Mouse (Mus musculus): ENCODE measurements around the gene Ahnak. TPM values are rescaled to one million over a fixed set of nuclear protein-coding genes. Genes with fewer than 3 reads are reported as not detected.
A peak's percentile ranks its signal among the peaks of the same experiment; 100 is the strongest.

The Ahnak gene
- polyA plus RNA-seq, 1 experiment, result 14.7 TPM

DNA sequence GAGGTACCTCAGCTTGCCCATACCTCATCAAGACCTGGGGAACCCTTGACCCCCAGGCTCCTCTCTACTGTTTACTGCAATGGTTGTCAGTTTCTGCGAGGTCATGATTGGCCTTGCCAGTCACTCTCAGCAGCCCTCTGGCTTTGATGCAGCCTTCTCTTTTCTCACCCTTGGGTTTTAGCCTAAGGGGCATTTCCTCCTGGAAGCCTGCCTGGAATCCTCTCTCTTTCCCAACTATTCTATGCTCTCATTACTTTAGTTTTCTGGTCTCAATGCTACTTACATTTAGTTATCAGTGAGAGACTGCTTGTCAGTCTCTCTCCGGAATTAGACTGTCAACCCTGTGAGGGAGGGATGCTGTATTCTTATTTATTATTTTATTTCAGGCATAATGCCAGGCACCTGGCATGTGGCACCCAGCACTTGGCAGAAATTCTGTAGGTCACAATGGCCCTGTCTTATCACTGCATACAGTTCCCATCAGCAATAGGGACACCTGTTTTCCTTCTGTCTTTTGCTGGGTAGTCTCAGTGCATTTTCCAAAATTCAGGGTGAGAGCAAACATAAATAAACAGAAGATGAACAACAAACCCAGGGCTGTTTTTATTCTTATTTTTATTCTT lies 40.7 kb downstream of the Ahnak start:
- WGBS, result 20% methylated on average over 2 of the region's 2 CpGs
- no peak overlapping the region for H3K27ac ChIP-seq (ENCODE audit: insufficient read depth, low read depth, low read length)
- no peak overlapping the region for H3K4me3 ChIP-seq (ENCODE audit: low read depth, low read length)
- H3K36me3 ChIP-seq (ENCODE audit: control insufficient read depth, insufficient read depth, low read length), result no peaks in the 10 kb centered on the region
- no peak for TF ChIP-seq POLR2A (IDR thresholded peaks at IDR 0.05; ENCODE audit: low read depth, low read length)
- no peak for TF ChIP-seq CTCF (IDR thresholded peaks at IDR 0.05; ENCODE audit: extremely low read depth, insufficient read length, insufficient replicate concordance, low read depth, low read length)
- no peaks in the 10 kb centered on the region for H3K27me3 ChIP-seq (ENCODE audit: control insufficient read depth, insufficient read depth, low read length)
- H3K4me1 ChIP-seq (ENCODE audit: control insufficient read depth, insufficient read depth, insufficient read length, low read length), result peaks cover 11% of the 10 kb centered on the region; the same call in 1 of the 2 replicates

DNA sequence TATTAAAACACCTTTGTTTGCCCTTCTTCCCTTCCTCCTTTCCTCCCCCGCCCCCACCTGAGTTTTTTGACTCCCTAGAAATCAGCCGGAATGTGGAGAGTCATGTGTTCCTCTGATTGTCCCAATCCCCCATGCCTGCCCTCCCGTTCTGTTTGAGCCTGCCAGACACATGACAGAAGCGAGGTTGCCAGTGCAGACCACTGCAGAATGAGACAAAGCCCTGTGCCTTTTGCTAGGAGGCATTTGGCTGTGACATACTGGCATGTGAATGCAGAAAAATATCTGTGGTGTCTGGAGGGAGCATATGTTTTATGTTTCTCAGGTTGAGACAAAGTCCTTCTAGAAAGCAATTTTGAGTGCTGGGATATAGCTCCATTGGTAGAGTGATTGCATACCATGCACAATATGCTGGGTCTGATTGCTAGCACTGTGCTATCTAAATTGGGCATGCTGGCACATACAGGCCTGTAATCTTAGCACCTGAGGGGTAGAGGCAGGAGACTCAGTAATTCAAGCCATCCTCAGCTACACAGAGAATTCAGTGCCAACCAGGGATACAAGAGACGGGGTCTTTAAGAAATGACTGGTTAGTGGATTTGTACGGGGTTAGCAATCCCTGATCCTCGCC lies 43.5 kb downstream of the Ahnak start:
- 82% methylated on average over 7 of the region's 7 CpGs for WGBS
- TF ChIP-seq CTCF (IDR thresholded peaks at IDR 0.05; ENCODE audit: extremely low read depth, insufficient read length, insufficient replicate concordance, low read depth, low read length), result no peak
- TF ChIP-seq POLR2A (IDR thresholded peaks at IDR 0.05; ENCODE audit: low read depth, low read length), result no peak
- Histone ChIP-seq H3K4me1 (ENCODE audit: control insufficient read depth, insufficient read depth, insufficient read length, low read length) (peaks cover 7% of the 10 kb centered on the region; the same call in 1 of the 2 replicates), H3K27me3 (ENCODE audit: control insufficient read depth, insufficient read depth, low read length) (no peaks in the 10 kb centered on the region), H3K36me3 (ENCODE audit: control insufficient read depth, insufficient read depth, low read length) (no peaks in the 10 kb centered on the region), H3K27ac (ENCODE audit: insufficient read depth, low read depth, low read length) (no peak overlapping the region), H3K4me3 (ENCODE audit: low read depth, low read length) (no peak overlapping the region)

DNA sequence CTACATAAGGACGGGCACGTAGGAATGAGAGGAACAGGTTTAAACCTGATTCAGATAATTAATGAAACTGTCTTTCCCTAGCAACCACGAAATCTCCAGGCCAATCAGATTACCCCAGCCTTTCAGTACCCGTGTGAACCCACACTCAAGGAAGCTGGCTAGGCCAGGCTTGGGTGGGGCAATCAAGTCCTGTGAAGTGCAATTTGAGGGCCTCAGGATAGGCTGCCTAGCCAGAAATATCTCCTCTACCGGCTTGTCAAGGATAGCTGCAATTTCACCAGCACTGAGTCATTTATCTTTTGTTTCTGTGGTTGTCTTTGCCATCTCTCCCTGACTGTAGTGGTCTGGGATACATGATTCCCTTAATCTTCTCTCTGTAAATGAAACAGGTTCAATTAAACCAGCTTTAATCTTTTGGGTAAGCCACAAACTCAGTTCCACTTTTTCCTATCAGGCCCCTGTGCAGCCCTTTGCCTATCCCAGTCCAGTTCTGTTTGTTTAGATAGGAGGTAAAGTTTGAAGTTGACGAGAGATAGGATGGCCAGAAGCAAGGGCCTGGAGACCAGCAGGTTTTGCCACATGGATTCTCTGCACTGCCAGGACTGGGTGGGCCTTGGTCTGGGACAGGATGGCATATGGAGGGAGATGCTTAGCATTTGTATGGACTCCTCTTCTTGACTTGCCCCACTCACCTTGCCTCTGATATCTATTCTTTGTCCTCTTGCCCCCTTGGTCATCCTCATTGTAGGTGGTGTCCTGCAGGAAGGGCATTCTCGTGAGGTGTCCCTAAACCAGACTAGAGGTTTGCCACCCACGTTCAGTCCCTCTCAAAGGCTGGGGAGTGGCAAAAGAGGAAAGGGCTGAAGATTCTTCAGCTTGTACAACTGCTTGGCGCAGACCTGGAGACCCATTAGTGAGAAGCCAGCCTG lies 44.6 kb downstream of the Ahnak start:
- TF ChIP-seq CTCF (IDR thresholded peaks at IDR 0.05; ENCODE audit: extremely low read depth, insufficient read length, insufficient replicate concordance, low read depth, low read length), result no peak
- TF ChIP-seq POLR2A (IDR thresholded peaks at IDR 0.05; ENCODE audit: low read depth, low read length), result no peak
- Histone ChIP-seq H3K4me3 (ENCODE audit: low read depth, low read length) (no peak overlapping the region), H3K27ac (ENCODE audit: insufficient read depth, low read depth, low read length) (no peak overlapping the region), H3K4me1 (ENCODE audit: control insufficient read depth, insufficient read depth, insufficient read length, low read length) (peaks cover 13% of the 10 kb centered on the region; the same call in 1 of the 2 replicates), H3K36me3 (ENCODE audit: control insufficient read depth, insufficient read depth, low read length) (no peaks in the 10 kb centered on the region), H3K27me3 (ENCODE audit: control insufficient read depth, insufficient read depth, low read length) (no peaks in the 10 kb centered on the region)
- WGBS, result 40% methylated on average over 9 of the region's 9 CpGs

DNA sequence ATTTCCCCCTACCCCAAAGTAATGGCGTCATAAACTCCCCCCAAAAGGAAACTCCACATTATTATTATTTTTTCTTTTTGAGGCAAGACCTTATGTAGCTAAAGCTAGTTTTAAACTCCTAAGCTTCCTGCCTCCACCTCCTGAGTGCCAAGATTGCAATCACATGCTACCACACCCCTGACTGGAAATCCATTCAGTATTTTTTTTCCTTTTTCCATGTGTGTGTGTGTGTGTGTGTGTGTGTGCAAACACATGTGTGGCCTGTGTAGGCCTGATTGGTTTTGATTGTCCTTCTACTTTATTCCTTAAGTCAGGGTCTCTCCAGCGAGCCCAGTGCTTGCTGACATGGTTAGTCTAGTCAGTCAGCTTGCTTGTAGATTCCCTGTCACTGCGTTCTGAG lies 45.4 kb downstream of the Ahnak start:
- 90% methylated on average over 3 of the region's 3 CpGs for WGBS
- H3K27ac ChIP-seq (ENCODE audit: insufficient read depth, low read depth, low read length), result no peak overlapping the region

DNA sequence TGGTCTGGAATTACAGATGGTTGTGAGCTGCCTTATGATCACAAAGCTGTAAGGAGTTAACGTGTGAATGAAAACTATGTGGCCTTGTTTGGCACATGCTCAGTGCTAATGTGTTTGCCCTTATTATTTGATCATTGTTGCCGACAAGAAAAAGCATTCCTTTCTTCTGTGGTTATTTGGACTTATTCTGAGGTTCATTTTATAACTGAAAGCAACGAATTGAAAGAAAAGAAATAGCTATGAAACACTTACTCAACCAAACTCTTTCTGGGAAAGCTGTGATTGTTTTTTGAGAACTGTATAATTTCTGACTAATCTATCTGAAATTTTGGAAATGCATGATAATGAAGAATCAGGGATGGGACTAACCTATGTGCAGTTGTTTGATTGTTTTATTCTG lies 46.0 kb downstream of the Ahnak start:
- Histone ChIP-seq H3K36me3 (ENCODE audit: control insufficient read depth, insufficient read depth, low read length) (no peaks in the 10 kb centered on the region), H3K4me3 (ENCODE audit: low read depth, low read length) (no peak overlapping the region), H3K27me3 (ENCODE audit: control insufficient read depth, insufficient read depth, low read length) (no peaks in the 10 kb centered on the region), H3K4me1 (ENCODE audit: control insufficient read depth, insufficient read depth, insufficient read length, low read length) (peaks cover 21% of the 10 kb centered on the region), H3K27ac (ENCODE audit: insufficient read depth, low read depth, low read length) (no peak overlapping the region)
- TF ChIP-seq CTCF (IDR thresholded peaks at IDR 0.05; ENCODE audit: extremely low read depth, insufficient read length, insufficient replicate concordance, low read depth, low read length) (no peak), POLR2A (IDR thresholded peaks at IDR 0.05; ENCODE audit: low read depth, low read length) (no peak)
- WGBS, result 65% methylated on average over 3 of the region's 3 CpGs

More for the DNA sequence above, 45.4 kb downstream of the Ahnak start:
- H3K36me3 ChIP-seq (ENCODE audit: control insufficient read depth, insufficient read depth, low read length), result no peaks in the 10 kb centered on the region
- H3K4me3 ChIP-seq (ENCODE audit: low read depth, low read length), result no peak overlapping the region
- peaks cover 16% of the 10 kb centered on the region; the same call in 1 of the 2 replicates for H3K4me1 ChIP-seq (ENCODE audit: control insufficient read depth, insufficient read depth, insufficient read length, low read length)
- TF ChIP-seq CTCF (IDR thresholded peaks at IDR 0.05; ENCODE audit: extremely low read depth, insufficient read length, insufficient replicate concordance, low read depth, low read length), result no peak
- no peak for TF ChIP-seq POLR2A (IDR thresholded peaks at IDR 0.05; ENCODE audit: low read depth, low read length)
- no peaks in the 10 kb centered on the region for H3K27me3 ChIP-seq (ENCODE audit: control insufficient read depth, insufficient read depth, low read length)

DNA sequence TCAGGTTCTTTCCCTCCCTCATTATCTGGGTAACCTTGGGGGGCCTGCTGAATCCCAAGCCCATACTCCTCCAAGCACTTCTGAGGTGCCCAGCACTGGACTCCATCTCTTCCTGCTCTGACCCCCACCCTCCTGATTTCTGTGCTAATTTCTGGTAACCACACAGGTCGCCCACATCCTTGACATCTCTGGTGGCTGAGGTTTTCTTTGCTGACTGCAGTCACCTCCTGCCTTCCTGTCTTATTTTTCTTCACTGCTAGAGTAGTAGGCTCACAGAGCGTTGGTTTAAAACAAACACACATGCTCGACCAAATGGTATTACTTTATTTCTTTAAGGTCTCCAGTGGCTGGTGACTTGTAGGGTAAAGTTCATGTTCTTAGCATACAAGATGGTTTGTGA lies 49.1 kb downstream of the Ahnak start:
- Histone ChIP-seq H3K4me1 (ENCODE audit: control insufficient read depth, insufficient read depth, insufficient read length, low read length) (peaks cover 21% of the 10 kb centered on the region), H3K4me3 (ENCODE audit: low read depth, low read length) (no peak overlapping the region), H3K36me3 (ENCODE audit: control insufficient read depth, insufficient read depth, low read length) (no peaks in the 10 kb centered on the region), H3K27me3 (ENCODE audit: control insufficient read depth, insufficient read depth, low read length) (no peaks in the 10 kb centered on the region), H3K27ac (ENCODE audit: insufficient read depth, low read depth, low read length) (peak overlapping the region; percentile 44)
- TF ChIP-seq POLR2A (IDR thresholded peaks at IDR 0.05; ENCODE audit: low read depth, low read length), result no peak
- no peak for TF ChIP-seq CTCF (IDR thresholded peaks at IDR 0.05; ENCODE audit: extremely low read depth, insufficient read length, insufficient replicate concordance, low read depth, low read length)
- WGBS, result 59% methylated on average over 3 of the region's 3 CpGs
